Mouse (Mus musculus): ENCODE measurements around the gene Lrrtm4.

Lrrtm4 gene

GRCm38 (mm10) chr6:80018765-80019164 lies at the start of gene Lrrtm4:
Gene Lrrtm4 (plus strand): TSS chr6:80018877.
- no peak for DNase-seq (ENCODE audit: low spot score in 2 of 2)

- no peak for DNase-seq (ENCODE audit: low spot score in 2 of 2)
Measured at GRCm38 (mm10) chr6:80019189-80019860, 648 bp downstream of the Lrrtm4 start.

- DNase-seq (ENCODE audit: low spot score in 2 of 2): no peak
Measured at GRCm38 (mm10) chr6:80019861-80020230, 1.2 kb downstream of the Lrrtm4 start.

- no peak for DNase-seq (ENCODE audit: low spot score in 2 of 2)
Measured at GRCm38 (mm10) chr6:80056849-80057248, 38.2 kb downstream of the Lrrtm4 start.

GRCm38 (mm10) chr6:80078001-80078400 lies 59.3 kb downstream of the Lrrtm4 start:
- DNase-seq (ENCODE audit: low spot score in 2 of 2): no peak

GRCm38 (mm10) chr6:80079290-80079689 lies 60.6 kb downstream of the Lrrtm4 start:
- DNase-seq (ENCODE audit: low spot score in 2 of 2): no peak

GRCm38 (mm10) chr6:80094909-80095308 lies 76.2 kb downstream of the Lrrtm4 start:
- no peak for DNase-seq (ENCODE audit: low spot score in 2 of 2)

- DNase-seq (ENCODE audit: low spot score in 2 of 2): no peak
Measured at GRCm38 (mm10) chr6:80105343-80105742, 86.7 kb downstream of the Lrrtm4 start.

- no peak for DNase-seq (ENCODE audit: low spot score in 2 of 2)
Measured at GRCm38 (mm10) chr6:80105843-80106242, 87.2 kb downstream of the Lrrtm4 start.

GRCm38 (mm10) chr6:80126419-80126818 lies 107.7 kb downstream of the Lrrtm4 start:
- no peak for DNase-seq (ENCODE audit: low spot score in 2 of 2)

GRCm38 (mm10) chr6:80162585-80162984 lies 143.9 kb downstream of the Lrrtm4 start:
- no peak for DNase-seq (ENCODE audit: low spot score in 2 of 2)

GRCm38 (mm10) chr6:80181916-80182315 lies 163.2 kb downstream of the Lrrtm4 start:
- no peak for DNase-seq (ENCODE audit: low spot score in 2 of 2)

- no peak for DNase-seq (ENCODE audit: low spot score in 2 of 2)
Measured at GRCm38 (mm10) chr6:80182353-80182752, 163.7 kb downstream of the Lrrtm4 start.

- no peak for DNase-seq (ENCODE audit: low spot score in 2 of 2)
Measured at GRCm38 (mm10) chr6:80185489-80186113, 166.9 kb downstream of the Lrrtm4 start.

GRCm38 (mm10) chr6:80186791-80187190 lies 168.1 kb downstream of the Lrrtm4 start:
- DNase-seq (ENCODE audit: low spot score in 2 of 2): no peak

GRCm38 (mm10) chr6:80209476-80209875 lies 190.8 kb downstream of the Lrrtm4 start:
- DNase-seq (ENCODE audit: low spot score in 2 of 2): no peak

- no peak for DNase-seq (ENCODE audit: low spot score in 2 of 2)
Measured at GRCm38 (mm10) chr6:80210281-80210680, 191.6 kb downstream of the Lrrtm4 start.

GRCm38 (mm10) chr6:80261595-80261994 lies 242.9 kb downstream of the Lrrtm4 start:
- DNase-seq (ENCODE audit: low spot score in 2 of 2): no peak

GRCm38 (mm10) chr6:80263972-80264371 lies 245.3 kb downstream of the Lrrtm4 start:
- no peak for DNase-seq (ENCODE audit: low spot score in 2 of 2)

- DNase-seq (ENCODE audit: low spot score in 2 of 2): no peak
Measured at GRCm38 (mm10) chr6:80264584-80264983, 245.9 kb downstream of the Lrrtm4 start.

GRCm38 (mm10) chr6:80265746-80266145 lies 247.1 kb downstream of the Lrrtm4 start:
- no peak for DNase-seq (ENCODE audit: low spot score in 2 of 2)

- DNase-seq (ENCODE audit: low spot score in 2 of 2): no peak
Measured at GRCm38 (mm10) chr6:80286968-80287367, 268.3 kb downstream of the Lrrtm4 start.

GRCm38 (mm10) chr6:80301871-80302270 lies 283.2 kb downstream of the Lrrtm4 start:
- DNase-seq (ENCODE audit: low spot score in 2 of 2): no peak

GRCm38 (mm10) chr6:80303568-80303967 lies 284.9 kb downstream of the Lrrtm4 start:
- no peak for DNase-seq (ENCODE audit: low spot score in 2 of 2)
